Mouse (Mus musculus) WW6 (cell line): ENCODE data around the gene Prkcb.

ENCODE experiments used
- DNase-seq: peaks from one replicate; pipeline ENCODE4 v3.0.0-alpha.2; 2013; ENCODE audit warnings: low read depth, low spot score

Gene Prkcb

DNA sequence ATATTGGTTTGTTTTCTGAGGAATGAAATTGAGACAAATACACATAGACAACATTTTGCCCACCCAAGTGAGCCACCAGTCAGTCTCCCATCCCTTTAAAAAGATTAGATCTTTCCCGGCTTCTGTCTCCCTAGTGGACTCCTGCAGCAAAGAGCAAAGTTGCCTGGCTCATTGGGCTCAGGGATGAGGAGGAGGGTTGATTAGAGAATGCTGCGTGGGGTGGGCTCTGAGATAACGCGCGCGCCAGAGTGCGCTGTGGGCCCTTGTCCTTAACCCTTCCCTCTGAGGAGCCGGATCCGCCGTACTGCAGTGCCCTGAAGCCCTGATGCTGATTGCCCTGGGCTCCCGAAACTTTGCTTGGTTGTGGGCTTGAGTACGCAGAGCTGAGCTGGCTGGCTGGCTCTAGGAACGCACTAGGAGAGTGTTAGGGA, 381.9 kb downstream of the Prkcb start, which contains the start of gene Cacng3:
Gene Cacng3, plus strand, starts transcription at position 51 of the 431 bp plus-strand sequence.
- DNase-seq = no peak

- DNase-seq = peak; percentile 78
These were observed 382.5 kb downstream of the Prkcb start for GRCm38 (mm10) chr7:122670873-122671641.

DNA sequence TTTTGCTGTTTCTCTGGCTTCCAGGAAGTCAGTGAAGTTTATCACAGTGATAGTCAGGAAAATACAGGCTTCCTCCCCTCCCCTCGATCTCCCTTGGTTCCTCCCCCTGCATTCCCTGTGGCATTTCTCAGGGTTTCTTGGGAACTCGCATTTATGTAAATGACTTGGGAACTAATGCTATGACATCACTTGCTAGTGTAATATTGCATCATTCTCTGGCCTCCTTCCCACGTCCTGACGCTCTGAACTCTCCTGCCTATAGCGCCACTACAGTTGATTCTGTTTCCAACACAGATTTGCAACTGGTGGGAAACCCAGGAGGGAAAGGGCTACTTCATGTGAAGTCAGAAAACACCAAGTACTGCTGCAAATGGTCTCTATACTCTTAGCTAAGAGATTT, 384.4 kb downstream of the Prkcb start:
- DNase-seq = no peak

DNA sequence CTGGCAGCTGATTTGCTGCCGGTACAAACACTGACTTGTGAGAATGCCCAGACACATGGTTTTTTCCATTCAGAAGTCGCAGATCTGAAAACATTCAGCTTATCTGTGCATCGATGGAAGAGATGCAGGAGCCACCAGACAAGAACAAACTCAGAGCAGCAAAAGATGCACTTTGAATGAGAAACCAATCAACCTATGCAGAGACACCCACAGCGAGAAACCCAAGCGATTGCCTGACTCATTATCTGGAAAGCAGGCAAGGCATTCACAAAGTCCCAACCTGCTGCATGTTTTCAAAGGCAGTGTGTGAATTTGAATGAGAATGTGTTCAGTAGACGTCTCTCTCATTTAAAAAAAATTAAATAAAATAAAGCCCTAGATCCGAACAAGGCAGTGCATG, 386.7 kb downstream of the Prkcb start:
- no peak for DNase-seq
